Mouse (Mus musculus) megakaryocyte, adult 5-6 weeks (primary cell): Measurements from ENCODE around the gene Akap12. TPM values are rescaled to one million over a fixed set of nuclear protein-coding genes. Genes with fewer than 3 reads are reported as not detected.
A peak's percentile ranks its signal among the peaks of the same experiment; 100 is the strongest.

Source experiments
- ATAC-seq: 2 replicates; pipeline ENCODE4 v1.8.0; 2016; ENCODE audit warnings: mild to moderate bottlenecking, inconsistent platforms; ENCODE audit not compliant: poor library complexity, severe bottlenecking
- total RNA-seq, 2 experiments: library from RNA; stranded (forward) in 1 of 2; stranded (reverse) in 1 of 2; fragments of 153-499, 151-499 nt in 1 of 2; fragments of 221-1000, 200-1000 nt in 1 of 2; gene quantifications; 2 replicates each; pipeline versions ENCODE4 v1.2.3 to v1.2.4; 2015 to 2017

Akap12 gene
- total RNA-seq, 2 experiments from 2014 or later: 0.02 to 0.07 TPM

- no peak for ATAC-seq
Measured at GRCm38 (mm10) chr10:4282395-4282794, 16.2 kb downstream of the Akap12 start.

DNA sequence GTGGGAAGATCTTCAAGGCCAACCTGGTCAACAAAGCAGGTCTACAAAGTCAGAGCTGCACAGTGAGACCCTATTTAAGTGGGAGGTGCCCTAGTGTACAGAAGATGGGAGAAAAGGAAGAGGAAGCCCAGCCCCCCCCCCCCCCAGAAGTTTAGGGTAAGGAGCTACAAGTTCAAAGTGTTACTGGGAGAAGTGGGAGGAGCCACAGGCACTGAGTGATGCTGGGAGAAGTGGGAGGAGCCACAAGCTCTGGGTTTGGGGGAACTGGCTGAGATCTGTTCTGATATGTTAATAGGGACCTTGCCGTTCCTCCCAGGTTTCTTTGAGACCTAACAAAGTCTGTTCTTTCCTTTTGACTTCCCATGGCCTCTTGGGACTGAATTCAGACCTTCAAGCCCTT is 18.6 kb downstream of the Akap12 start:
- no peak for ATAC-seq

GRCm38 (mm10) chr10:4285752-4286151 is 19.6 kb downstream of the Akap12 start:
- no peak for ATAC-seq

- no peak for ATAC-seq
Measured at GRCm38 (mm10) chr10:4289171-4289570, 23.0 kb downstream of the Akap12 start.

DNA sequence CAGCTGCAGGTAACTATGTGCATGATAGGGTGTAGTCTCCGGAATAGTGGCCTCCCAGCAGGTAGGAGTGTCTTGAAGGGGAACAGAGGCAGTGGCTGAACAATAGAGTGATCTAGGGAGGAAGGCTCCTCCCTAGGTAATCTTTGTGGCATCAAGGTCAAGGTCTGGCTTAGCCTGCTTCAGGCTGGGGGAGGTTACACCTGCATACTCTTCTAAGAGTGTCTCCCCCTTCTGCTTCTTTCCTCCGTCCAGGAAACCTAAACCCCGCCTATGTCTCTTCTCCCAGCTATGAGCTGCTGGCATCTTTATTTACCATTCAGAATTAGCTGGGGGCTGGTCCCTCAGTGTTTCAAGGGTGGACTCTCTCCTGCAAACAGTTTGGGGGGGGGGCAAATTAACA is 23.5 kb downstream of the Akap12 start:
- no peak for ATAC-seq

DNA sequence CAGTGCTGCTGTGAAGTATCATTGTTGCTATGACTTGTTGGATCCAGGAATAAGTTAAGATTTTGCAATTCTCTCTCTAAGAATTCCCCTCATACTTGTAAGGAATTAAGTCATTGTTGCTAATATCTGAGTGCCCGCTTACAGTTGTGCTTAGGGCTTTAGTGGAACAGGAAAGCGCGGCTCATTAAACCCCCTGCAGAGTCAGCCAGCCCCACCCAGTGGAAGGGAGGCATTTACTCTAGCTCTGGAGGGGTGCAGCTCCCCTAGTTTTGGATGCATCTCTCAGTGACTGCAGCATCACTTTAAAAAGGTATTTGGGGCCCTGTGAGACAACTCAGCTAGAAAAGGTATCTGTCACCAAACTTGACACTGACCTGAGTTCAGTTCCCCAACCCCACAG is 24.0 kb downstream of the Akap12 start:
- ATAC-seq: no peak

DNA sequence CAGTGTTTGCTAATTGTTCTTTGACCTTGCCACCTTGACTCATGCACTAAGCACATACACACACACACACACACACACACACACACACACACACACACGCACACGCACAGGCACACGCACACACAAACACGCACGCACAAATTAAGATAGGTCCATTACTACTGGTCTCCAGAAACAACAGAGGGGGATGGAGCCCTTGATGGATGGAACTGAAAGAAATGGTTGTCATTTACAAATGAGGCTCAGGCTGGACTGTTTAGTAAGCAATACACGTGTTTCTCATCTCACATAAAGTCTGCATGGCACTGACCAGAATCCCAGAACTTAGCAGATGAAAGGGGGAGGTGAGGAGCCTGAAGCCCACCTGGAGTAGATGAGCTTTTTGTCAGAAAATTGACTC is 24.4 kb downstream of the Akap12 start:
- ATAC-seq: no peak

- no peak for ATAC-seq
Measured at GRCm38 (mm10) chr10:4293418-4293817, 27.2 kb downstream of the Akap12 start.

DNA sequence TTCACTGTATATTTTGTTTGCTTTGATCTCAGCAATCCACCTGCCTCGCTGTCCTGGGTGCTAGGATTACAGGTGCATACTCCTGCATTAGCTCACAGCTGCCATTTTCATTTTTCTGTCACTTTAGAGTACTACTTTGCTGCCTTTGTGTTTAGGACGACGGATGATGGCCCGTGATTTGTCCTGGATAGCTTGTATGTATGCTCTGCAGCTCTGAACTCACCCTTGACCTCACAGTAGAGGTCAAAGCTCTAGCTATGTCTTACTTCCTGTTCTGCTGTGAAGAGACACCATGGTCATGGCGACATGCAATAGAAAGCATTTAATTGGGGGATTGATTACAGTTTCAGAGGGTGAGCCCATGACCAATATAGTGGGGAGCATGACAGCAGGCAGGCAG is 37.4 kb downstream of the Akap12 start:
- no peak for ATAC-seq

GRCm38 (mm10) chr10:4323885-4324284 is 57.7 kb downstream of the Akap12 start:
- ATAC-seq: no peak

DNA sequence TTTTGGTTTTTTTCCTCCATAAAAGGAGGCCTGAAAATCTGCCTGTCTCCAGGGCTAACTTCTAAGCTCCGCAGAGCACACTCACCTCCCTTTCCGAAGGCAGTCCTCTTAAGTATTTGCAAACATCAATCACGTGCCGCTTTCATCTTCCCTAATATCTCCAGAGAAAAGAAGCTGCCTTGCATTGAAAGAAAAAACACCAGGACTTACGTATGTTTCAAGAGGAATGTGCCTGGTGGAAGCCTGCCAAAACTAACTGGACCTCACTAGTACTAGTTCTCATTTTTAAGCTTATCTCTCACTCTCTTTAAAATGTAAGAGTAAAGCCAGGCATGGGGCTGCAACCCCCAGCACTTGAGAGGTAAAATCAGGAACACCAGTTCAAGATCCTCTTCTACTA is 59.4 kb downstream of the Akap12 start:
- no peak for ATAC-seq

- no peak for ATAC-seq
Measured at GRCm38 (mm10) chr10:4327716-4328115, 61.5 kb downstream of the Akap12 start.

GRCm38 (mm10) chr10:4332228-4332979 is 66.2 kb downstream of the Akap12 start:
- no peak for ATAC-seq

DNA sequence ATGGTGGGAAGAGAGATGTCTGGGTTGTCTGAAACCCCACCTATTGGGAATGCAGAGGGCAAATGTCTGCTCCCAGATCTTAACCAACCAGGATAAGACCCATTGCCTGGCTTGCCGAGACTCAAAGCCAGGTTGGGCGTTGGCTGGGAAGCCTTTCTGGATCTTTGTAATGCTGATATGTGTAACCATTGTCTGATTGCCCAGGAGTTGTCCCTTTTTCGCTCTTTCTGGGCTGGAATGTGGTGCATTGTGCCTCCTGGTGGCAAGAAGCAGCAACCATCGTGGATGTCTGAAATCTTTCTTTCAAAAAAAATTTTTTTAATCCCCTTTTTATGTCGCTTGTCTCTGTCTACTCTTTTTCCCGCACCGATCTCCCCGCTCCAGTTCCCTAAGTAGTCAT is 67.1 kb downstream of the Akap12 start:
- peak; percentile 49 for ATAC-seq

GRCm38 (mm10) chr10:4334039-4334683 is 68.0 kb downstream of the Akap12 start:
- ATAC-seq: peak; percentile 94

GRCm38 (mm10) chr10:4338863-4339461 is 72.8 kb downstream of the Akap12 start:
- ATAC-seq: no peak

DNA sequence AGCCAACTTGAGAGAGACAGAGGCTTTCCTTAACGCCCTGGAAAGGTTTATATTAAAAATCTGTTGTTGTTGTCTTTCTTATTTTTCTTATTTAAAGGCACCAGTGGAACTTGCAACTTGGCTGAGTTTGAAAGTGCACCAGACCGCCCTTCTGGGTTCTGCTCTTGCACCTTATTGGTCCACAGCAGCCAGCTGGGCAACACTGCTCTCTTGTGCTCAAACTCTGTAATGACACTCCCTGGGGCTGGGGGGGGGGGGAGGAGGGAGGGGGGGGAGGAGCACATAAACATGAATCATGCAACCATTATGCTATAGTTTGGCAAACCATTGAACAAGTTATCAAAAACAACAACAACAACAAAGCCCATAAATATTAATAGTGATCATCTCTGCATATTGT is 75.2 kb downstream of the Akap12 start:
- peak; percentile 94 for ATAC-seq

- peak; percentile 100 for ATAC-seq
Measured at GRCm38 (mm10) chr10:4346489-4347135, 80.4 kb downstream of the Akap12 start.

DNA sequence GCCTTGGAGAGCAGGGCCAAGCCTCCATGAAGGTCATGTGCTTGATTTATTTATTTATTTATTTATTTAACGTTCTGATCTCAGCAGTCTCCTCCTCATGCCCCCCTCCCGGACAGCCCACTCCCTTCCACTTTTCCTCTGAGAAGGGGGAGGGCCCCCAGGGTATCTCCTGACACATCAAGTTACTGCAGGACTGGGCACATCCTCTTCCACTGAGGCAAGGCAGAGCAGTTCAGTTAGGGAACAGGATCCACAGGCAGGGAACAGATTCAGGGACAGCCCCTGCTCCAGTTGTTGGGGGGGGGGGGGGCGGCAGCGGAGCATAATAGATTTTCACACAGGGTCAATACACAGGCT is 80.9 kb downstream of the Akap12 start:
- ATAC-seq: no peak

DNA sequence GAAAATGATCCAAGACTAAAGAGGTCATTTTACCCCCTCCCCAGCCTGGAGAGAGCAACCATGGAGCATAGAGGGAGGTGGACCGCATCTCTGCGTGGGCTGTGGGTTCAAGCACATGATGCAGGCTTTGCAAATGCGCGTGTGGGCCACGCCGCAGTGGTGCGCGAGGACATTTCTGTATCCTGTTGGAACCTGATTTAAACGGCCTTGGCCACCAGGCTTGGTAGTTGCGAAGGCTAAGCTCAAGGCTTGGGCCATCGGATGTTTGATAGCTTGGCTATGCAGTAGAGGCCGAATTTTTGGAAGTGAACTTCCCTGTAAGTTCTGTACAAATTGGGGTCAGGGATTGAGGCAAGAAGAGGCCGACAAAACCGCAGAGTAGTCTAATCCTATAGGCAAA is 81.4 kb downstream of the Akap12 start:
- no peak for ATAC-seq

DNA sequence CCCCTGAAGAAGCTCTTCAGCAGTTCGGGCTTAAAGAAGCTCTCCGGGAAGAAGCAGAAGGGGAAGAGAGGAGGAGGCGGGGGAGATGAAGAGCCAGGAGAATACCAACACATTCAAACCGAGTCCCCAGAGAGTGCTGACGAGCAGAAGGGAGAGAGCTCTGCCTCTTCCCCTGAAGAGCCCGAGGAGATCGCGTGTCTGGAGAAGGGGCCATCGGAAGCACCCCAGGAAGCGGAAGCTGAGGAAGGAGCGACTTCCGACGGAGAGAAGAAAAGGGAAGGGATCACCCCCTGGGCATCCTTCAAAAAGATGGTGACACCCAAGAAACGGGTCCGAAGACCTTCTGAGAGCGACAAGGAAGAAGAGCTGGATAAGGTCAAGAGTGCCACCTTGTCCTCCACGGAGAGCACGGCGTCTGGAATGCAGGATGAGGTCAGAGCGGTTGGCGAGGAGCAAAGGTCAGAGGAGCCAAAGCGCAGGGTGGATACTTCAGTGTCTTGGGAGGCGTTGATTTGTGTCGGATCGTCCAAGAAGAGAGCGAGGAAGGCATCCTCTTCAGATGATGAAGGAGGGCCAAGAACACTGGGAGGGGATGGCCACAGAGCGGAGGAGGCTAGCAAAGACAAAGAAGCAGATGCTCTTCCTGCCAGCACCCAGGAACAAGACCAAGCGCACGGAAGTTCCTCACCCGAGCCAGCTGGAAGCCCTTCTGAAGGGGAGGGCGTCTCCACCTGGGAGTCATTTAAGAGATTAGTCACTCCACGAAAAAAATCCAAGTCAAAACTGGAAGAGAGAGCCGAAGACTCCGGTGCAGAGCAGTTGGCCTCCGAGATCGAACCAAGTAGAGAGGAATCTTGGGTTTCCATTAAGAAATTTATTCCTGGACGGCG is 88.4 kb downstream of the Akap12 start:
- ATAC-seq: no peak
